Mouse (Mus musculus) stomach, embryonic 14.5 days (tissue): ENCODE measurements around the gene Krt6a. TPM values are rescaled to one million over a fixed set of nuclear protein-coding genes. Genes with fewer than 3 reads are reported as not detected.

Experiments
- ATAC-seq: fragments of 200-750 bp; cut with Nextera tagmentation; 2 replicates; pipeline ENCODE4 v1.8.0; 2017; ENCODE audit warnings: low read depth, moderate TSS enrichment; ENCODE audit not compliant: insufficient number of reproducible peaks, insufficient read depth, low FRiP score
- H3K27ac ChIP-seq: fragments of 300-500 bp; sonication (generic); 2 replicates; pipeline ENCODE4 v1.5.1; 2014; ENCODE audit warnings: mild to moderate bottlenecking, low read length, moderate library complexity, mixed read lengths
- H3K27me3 ChIP-seq: fragments of 300-500 bp; sonication (generic); 2 replicates; pipeline ENCODE4 v1.6.1; 2014; ENCODE audit warnings: low read length, control low read depth, mixed read lengths; ENCODE audit not compliant: control insufficient read depth, insufficient read depth
- H3K36me3 ChIP-seq: fragments of 300-500 bp; sonication (generic); 2 replicates; pipeline ENCODE4 v1.6.1; 2014; ENCODE audit warnings: mild to moderate bottlenecking, control low read depth, low read length, moderate library complexity, mixed read lengths; ENCODE audit not compliant: control insufficient read depth, insufficient read depth
- H3K4me1 ChIP-seq: fragments of 300-500 bp; sonication (generic); 2 replicates; pipeline ENCODE4 v1.6.1; 2014; ENCODE audit warnings: low read length, control low read depth, mixed read lengths; ENCODE audit not compliant: control insufficient read depth, insufficient read depth
- H3K4me2 ChIP-seq: fragments of 300-500 bp; sonication (generic); replicated peaks from 2 replicates; pipeline ENCODE4 v1.6.1; 2014; ENCODE audit warnings: low read depth, low read length, control low read depth
- H3K4me3 ChIP-seq: fragments of 300-500 bp; sonication (generic); 2 replicates; pipeline ENCODE4 v1.5.1; 2014; ENCODE audit warnings: low read depth, low read length, control low read depth
- H3K9ac ChIP-seq: fragments of 300-500 bp; sonication (generic); replicated peaks from 2 replicates; pipeline ENCODE4 v1.6.1; 2014; ENCODE audit warnings: low read depth, mild to moderate bottlenecking, control low read depth, low read length, moderate library complexity, mixed read lengths
- H3K9me3 ChIP-seq: fragments of 300-500 bp; sonication (generic); 2 replicates; pipeline ENCODE4 v1.6.1; 2016; ENCODE audit warnings: low read depth, low read length, control low read depth; ENCODE audit not compliant: control insufficient read depth
- whole genome bisulfite sequencing: fragments of 180-500 bp; shearing (Covaris S2); extraction: QIAGEN DNeasy Blood & Tissue Kit; methylation state at CpG from one replicate; pipeline ENCODE4 v1.1.7; 2014; 5-methylcytosine and 5-hydroxymethylcytosine counted together
- microRNA-seq: library from miRNA; unstranded; fragments of <30 nt; microRNA quantifications from one replicate; pipeline ENCODE4, GENCODE M21; 2016
- polyA plus RNA-seq: library from polyadenylated mRNA; unstranded; fragments of >200 nt; fragmentation: Nextera tagmentation; extraction: Ambion mirVana; gene quantifications from 2 replicates; pipeline ENCODE4 v1.2.1, GENCODE M21; 2014

Gene Krt6a
- polyA plus RNA-seq, 1 experiment from 2014 or later = 16.8 TPM

DNA sequence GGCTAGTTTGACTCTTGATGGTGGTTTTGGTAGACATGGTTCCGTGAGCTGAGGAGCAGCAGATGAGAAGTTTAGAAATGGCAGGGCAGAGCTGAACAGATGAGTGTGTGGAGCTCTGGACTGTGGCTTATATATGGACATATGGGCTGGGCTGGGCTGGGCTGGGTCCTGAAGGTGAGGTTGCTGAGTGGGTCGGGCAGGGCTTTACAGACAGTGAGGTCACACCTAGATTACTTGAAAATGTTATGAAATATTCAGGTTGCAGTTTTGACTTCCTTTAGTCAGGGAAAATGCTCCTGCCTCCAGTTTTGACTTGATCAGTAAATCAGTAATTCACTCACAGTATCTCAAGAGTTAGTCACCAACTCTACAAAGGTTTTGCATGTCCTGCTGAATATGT is 13.9 kb downstream of the Krt6a start, which contains the start of gene Krt6b:
Gene Krt6b (minus strand): TSS at position 101 of the 400 bp plus-strand sequence.
- no peak within 1 kb of the TSS for H3K4me3 ChIP-seq
- H3K9ac ChIP-seq = no peak within 1 kb of the TSS
- no peak for ATAC-seq
- H3K27me3 ChIP-seq = no peaks in the 10 kb centered on the region
- no peaks in the 10 kb centered on the region for H3K36me3 ChIP-seq
- H3K27ac ChIP-seq = no peak within 1 kb of the TSS
- no peaks in the 10 kb centered on the region for H3K4me1 ChIP-seq
- no peaks in the 10 kb centered on the region for H3K9me3 ChIP-seq
- 85% methylated on average over 2 of the region's 2 CpGs for WGBS
- H3K4me2 ChIP-seq = no peak within 1 kb of the TSS

- 67% methylated on average over 1 of the region's 1 CpGs for WGBS
- H3K4me3 ChIP-seq = no peak overlapping the region
- no peak overlapping the region for H3K9ac ChIP-seq
- H3K36me3 ChIP-seq = no peaks in the 10 kb centered on the region
- H3K4me2 ChIP-seq = no peak overlapping the region
- H3K27ac ChIP-seq = no peak overlapping the region
- no peaks in the 10 kb centered on the region for H3K9me3 ChIP-seq
- no peaks in the 10 kb centered on the region for H3K27me3 ChIP-seq
- H3K4me1 ChIP-seq = no peaks in the 10 kb centered on the region
- ATAC-seq = no peak
These were observed 18.1 kb downstream of the Krt6a start for GRCm38 (mm10) chr15:101675978-101676377.

GRCm38 (mm10) chr15:101652736-101653265 is 41.3 kb downstream of the Krt6a start:
- Histone ChIP-seq H3K36me3 (no peaks in the 10 kb centered on the region), H3K27ac (no peak overlapping the region), H3K9me3 (no peaks in the 10 kb centered on the region), H3K4me3 (no peak overlapping the region), H3K9ac (no peak overlapping the region), H3K4me1 (no peaks in the 10 kb centered on the region), H3K4me2 (no peak overlapping the region), H3K27me3 (no peaks in the 10 kb centered on the region)
- ATAC-seq = no peak
- WGBS = 85% methylated on average over 5 of the region's 5 CpGs

- WGBS = 78% methylated on average over 3 of the region's 3 CpGs
- H3K36me3 ChIP-seq = no peaks in the 10 kb centered on the region
These were observed 46.8 kb downstream of the Krt6a start, which contains the start of gene Gm5478 for GRCm38 (mm10) chr15:101647280-101647679. Gene Gm5478 (minus strand): TSS chr15:101647380.

More at GRCm38 (mm10) chr15:101647280-101647679, 46.8 kb downstream of the Krt6a start, which contains the start of gene Gm5478:
- H3K9me3 ChIP-seq = no peaks in the 10 kb centered on the region
- no peak within 1 kb of the TSS for H3K4me3 ChIP-seq
- H3K4me2 ChIP-seq = no peak within 1 kb of the TSS
- H3K27ac ChIP-seq = no peak within 1 kb of the TSS
- H3K9ac ChIP-seq = no peak within 1 kb of the TSS
- H3K4me1 ChIP-seq = no peaks in the 10 kb centered on the region
- H3K27me3 ChIP-seq = no peaks in the 10 kb centered on the region
- no peak for ATAC-seq

Small RNA genes within 50 kb of the gene (microRNA-seq; reads per million reads assigned to microRNA genes)
- gene Gm44323 (not detected), gene Gm44342 (not detected), gene Gm44383 (not detected), gene Gm44479 (not detected)

Other genes starting within 250 kb of the Krt6a start
- not detected in 2 replicates for gene Krt88, start 246.6 kb downstream of the Krt6a start, polyA plus RNA-seq
- gene Krt81, start 230.6 kb downstream of the Krt6a start, polyA plus RNA-seq = not detected in 2 replicates
- gene Krt86, start 220.8 kb downstream of the Krt6a start, polyA plus RNA-seq = not detected in 2 replicates
- not detected in 2 replicates for gene Krt83, start 202.8 kb downstream of the Krt6a start, polyA plus RNA-seq
- gene Gm49425, start 177.0 kb downstream of the Krt6a start, polyA plus RNA-seq = not detected in 2 replicates
- not detected in 2 replicates for gene Krt84, start 161.5 kb downstream of the Krt6a start, polyA plus RNA-seq
- gene Krt82, start 143.6 kb downstream of the Krt6a start, polyA plus RNA-seq = not detected in 2 replicates
- gene Krt90, start 131.4 kb downstream of the Krt6a start, polyA plus RNA-seq = 0.22 TPM in 1 of 2 replicates, not detected in the other
- 0.45 and 0.52 TPM in 2 replicates for gene Krt75, start 120.4 kb downstream of the Krt6a start, polyA plus RNA-seq
- gene Gm5414, start 66.1 kb downstream of the Krt6a start, polyA plus RNA-seq = not detected in 2 replicates
- not detected in 2 replicates for gene Gm5478, start 46.9 kb downstream of the Krt6a start, polyA plus RNA-seq
- not detected in 2 replicates for gene Krt6b, start 14.0 kb downstream of the Krt6a start, polyA plus RNA-seq
- gene Krt5, start 18.6 kb upstream of the Krt6a start, polyA plus RNA-seq = 50.0 and 65.6 TPM in 2 replicates
- gene Krt71, start 48.8 kb upstream of the Krt6a start, polyA plus RNA-seq = not detected in 2 replicates
- gene Krt72, start 92.2 kb upstream of the Krt6a start, polyA plus RNA-seq = not detected in 2 replicates
- not detected in 2 replicates for gene Krt73, start 108.0 kb upstream of the Krt6a start, polyA plus RNA-seq
- gene Krt2, start 123.9 kb upstream of the Krt6a start, polyA plus RNA-seq = not detected in 2 replicates
- gene Krt1, start 156.5 kb upstream of the Krt6a start, polyA plus RNA-seq = 1.4 and 1.9 TPM in 2 replicates
- 0.13 and 0.14 TPM in 2 replicates for gene Krt77, start 175.4 kb upstream of the Krt6a start, polyA plus RNA-seq
- not detected in 2 replicates for gene Krt76, start 198.6 kb upstream of the Krt6a start, polyA plus RNA-seq
- 60.1 and 100 TPM in 2 replicates for gene Krt4, start 230.4 kb upstream of the Krt6a start, polyA plus RNA-seq
- gene Krt79, start 246.0 kb upstream of the Krt6a start, polyA plus RNA-seq = 0.38 and 0.78 TPM in 2 replicates